Mouse (Mus musculus): ENCODE results near the gene Rbfox2.

DNA sequence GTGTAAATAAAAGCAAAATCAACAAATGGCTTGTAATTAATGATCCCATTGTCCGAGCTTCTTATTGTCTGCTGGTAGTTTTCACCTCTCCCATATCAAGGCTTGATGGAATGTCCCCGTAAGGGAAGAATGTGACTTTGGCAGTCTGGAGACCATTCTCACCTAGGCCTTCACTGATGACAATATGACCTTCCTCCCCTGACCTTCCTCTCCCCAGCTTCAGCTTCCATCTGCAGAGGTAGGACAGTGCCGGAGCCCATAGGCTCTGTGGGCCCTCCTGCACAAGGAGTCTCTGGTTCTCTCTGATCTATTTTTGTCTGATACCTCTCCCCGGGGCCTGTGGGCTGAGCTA lies 47.7 kb upstream of the Rbfox2 start:
- no peak for TF ChIP-seq CTCF (IDR thresholded peaks at IDR 0.05; ENCODE audit: extremely low read depth, insufficient read depth, insufficient read length, insufficient replicate concordance)
- TF ChIP-seq POLR2A (IDR thresholded peaks at IDR 0.05; ENCODE audit: low read depth, low read length): no peak
